Comparison of ENCODE assay signal across 11 mouse cellular contexts in genomic region chr15:5869289-5869688, GRCm38 (mm10).
DNase-seq lines count a peak whose midpoint lies in the region; ATAC-seq and TF ChIP-seq lines count a peak whose summit lies in the region.
"Had no signal": no experiment of that assay in that cellular context is flagged by ENCODE, and none has a peak within 500 bp of the region (broad histone marks: within the 10 kb centered on the region; RNA-seq: fewer than 3 reads in every experiment).

No protein-coding gene starts in this region.

- H3K27me3 ChIP-seq in heart, embryonic 13.5 days (replicated peaks): no peaks in the 10 kb centered on the region
- no peaks in the 10 kb centered on the region for H3K27me3 ChIP-seq in lung, embryonic 16.5 days (ENCODE audit: control insufficient read depth, insufficient read depth, low read depth, low read length)
- H3K27me3 ChIP-seq in embryonic facial prominence, embryonic 15.5 days: no peaks in the 10 kb centered on the region
- no peaks in the 10 kb centered on the region for H3K27me3 ChIP-seq in myocyte (ENCODE audit: control insufficient read depth, insufficient read depth, insufficient read length)

- H3K36me3 ChIP-seq in heart, embryonic 13.5 days: no peaks in the 10 kb centered on the region
- no peaks in the 10 kb centered on the region for H3K36me3 ChIP-seq in lung, embryonic 16.5 days (ENCODE audit: control insufficient read depth, insufficient read depth, low read length)
- H3K36me3 ChIP-seq in embryonic facial prominence, embryonic 15.5 days: no peaks in the 10 kb centered on the region
- H3K36me3 ChIP-seq in myocyte (ENCODE audit: control insufficient read depth, insufficient read depth): no peaks in the 10 kb centered on the region

- H3K27ac ChIP-seq in heart, embryonic 13.5 days (replicated peaks): no peak overlapping the region
- H3K27ac ChIP-seq in lung, embryonic 16.5 days (ENCODE audit: low read length): no peak overlapping the region
- H3K27ac ChIP-seq in embryonic facial prominence, embryonic 15.5 days (replicated peaks): no peak overlapping the region

- peak overlapping the region; percentile 62 for H3K4me2 ChIP-seq in heart, embryonic 13.5 days
- peak overlapping the region; percentile 18; the same call in 1 of the 2 replicates for H3K4me2 ChIP-seq in lung, embryonic 16.5 days (ENCODE audit: low read depth, low read length)
- H3K4me2 ChIP-seq in embryonic facial prominence, embryonic 15.5 days (replicated peaks): peak overlapping the region; percentile 27
- peak overlapping the region; percentile 58 for H3K4me2 ChIP-seq in myocyte (ENCODE audit: low read depth)

- no peak for ATAC-seq in heart, embryonic 13.5 days (ENCODE audit: extremely low read depth, insufficient number of reproducible peaks, low FRiP score, low TSS enrichment)
- ATAC-seq in lung, embryonic 16.5 days (ENCODE audit: low read depth): no peak
- peak; percentile 39; the same call in 1 of the 2 replicates for ATAC-seq in embryonic facial prominence, embryonic 15.5 days (ENCODE audit: insufficient number of reproducible peaks, low FRiP score, low TSS enrichment, low read depth)
- ATAC-seq: CD4-positive, CD25-positive, alpha-beta regulatory T cell, adult 4 months; liver, postnatal 0 days had no signal

- intact Hi-C loops in heart, postnatal 14 days (cut with DNase I): no loop called here

- peaks cover 13% of the 10 kb centered on the region; the same call in 1 of the 2 replicates for H3K4me1 ChIP-seq in heart, embryonic 13.5 days
- no peaks in the 10 kb centered on the region for H3K4me1 ChIP-seq in lung, embryonic 16.5 days (replicated peaks; ENCODE audit: control insufficient read depth, insufficient read depth, low read length)
- H3K4me1 ChIP-seq in lung, adult 2 months (ENCODE audit: control insufficient read depth, insufficient read depth, low read length): no peaks in the 10 kb centered on the region
- H3K4me1 ChIP-seq in embryonic facial prominence, embryonic 15.5 days: peaks cover 7% of the 10 kb centered on the region

- WGBS in heart, embryonic 13.5 days: 20% methylated on average over 12 of the region's 12 CpGs
- 33% methylated on average over 12 of the region's 12 CpGs for WGBS in lung, embryonic 16.5 days
- 41% methylated on average over 12 of the region's 12 CpGs for WGBS in lung, adult 2 months
- 24% methylated on average over 12 of the region's 12 CpGs for WGBS in embryonic facial prominence, embryonic 15.5 days

- peak overlapping the region; percentile 14 for H3K4me3 ChIP-seq in heart, embryonic 13.5 days
- H3K4me3 ChIP-seq in lung, embryonic 16.5 days (ENCODE audit: low read length): no peak overlapping the region
- no peak overlapping the region for H3K4me3 ChIP-seq in lung, adult 2 months (replicated peaks; ENCODE audit: extremely low read depth, low read depth, low read length)
- no peak overlapping the region for H3K4me3 ChIP-seq in embryonic facial prominence, embryonic 15.5 days (replicated peaks)
- no peak overlapping the region for H3K4me3 ChIP-seq in myocyte

- H3K79me2 ChIP-seq in myocyte (ENCODE audit: control insufficient read depth, insufficient read depth): no peaks in the 10 kb centered on the region

- H3K9me3 ChIP-seq in heart, embryonic 13.5 days: no peaks in the 10 kb centered on the region
- no peaks in the 10 kb centered on the region for H3K9me3 ChIP-seq in lung, embryonic 16.5 days (ENCODE audit: control insufficient read depth, low read length)
- H3K9me3 ChIP-seq in embryonic facial prominence, embryonic 15.5 days (replicated peaks): no peaks in the 10 kb centered on the region

- no peak for TF ChIP-seq POLR2A in lung, adult 2 months (IDR thresholded peaks at IDR 0.05; ENCODE audit: borderline replicate concordance, extremely low read depth, low read depth, low read length)
- no peak for TF ChIP-seq POLR2A in myocyte (IDR thresholded peaks at IDR 0.05; ENCODE audit: insufficient read length, low read depth)

- DNase-seq in heart, postnatal 14 days: no peak
- no peak for DNase-seq in lung, adult 2 months
- DNase-seq in thymus, postnatal 4 days: no peak
- DNase-seq in spleen, postnatal 36 days (ENCODE audit: low spot score in 2 of 2): no peak
- DNase-seq: liver, postnatal 0 days; right cerebral cortex, adult 18-20 months had no signal

- TF ChIP-seq CTCF in lung, adult 2 months (IDR thresholded peaks at IDR 0.05; ENCODE audit: insufficient read depth, low read length): no peak

- no peak overlapping the region for H3ac ChIP-seq in myocyte (ENCODE audit: control insufficient read depth, insufficient read length)

- no peak overlapping the region for H3K9ac ChIP-seq in heart, embryonic 13.5 days
- no peak overlapping the region for H3K9ac ChIP-seq in lung, embryonic 16.5 days (ENCODE audit: low read length)
- H3K9ac ChIP-seq in embryonic facial prominence, embryonic 15.5 days: no peak overlapping the region
- H3K9ac ChIP-seq: liver, postnatal 0 days had no signal

TF ChIP-seq in myocyte, 11 proteins besides CTCF, POLR2A, EP300 and RAD21:
- no peak for TF ChIP-seq TCF3 (IDR thresholded peaks at IDR 0.05; ENCODE audit: insufficient read length, low read depth)
- TF ChIP-seq MYOG (IDR thresholded peaks at IDR 0.05; ENCODE audit: control insufficient read depth in 1 of 3, insufficient read depth in 1 of 3, insufficient read length in 2 of 3, low read depth in 2 of 3): no peak
- TF ChIP-seq CEBPB (IDR thresholded peaks at IDR 0.05; ENCODE audit: insufficient read depth, poor library complexity, severe bottlenecking): no peak
- no peak for TF ChIP-seq SRF (IDR thresholded peaks at IDR 0.05; ENCODE audit: control insufficient read depth, insufficient read length, low read depth)
- no peak for TF ChIP-seq MAX (IDR thresholded peaks at IDR 0.05; ENCODE audit: low read depth)
- TF ChIP-seq E2F4 (IDR thresholded peaks at IDR 0.05; ENCODE audit: insufficient read depth): no peak
- no peak for TF ChIP-seq TCF12 (IDR thresholded peaks at IDR 0.05; ENCODE audit: insufficient read depth, poor library complexity, severe bottlenecking)
- no peak for TF ChIP-seq POLR2AphosphoS2 (IDR thresholded peaks at IDR 0.05; ENCODE audit: insufficient read length, low read depth)
- TF ChIP-seq REST (IDR thresholded peaks at IDR 0.05; ENCODE audit: insufficient read depth, insufficient read length): no peak
- no peak for TF ChIP-seq USF1 (IDR thresholded peaks at IDR 0.05; ENCODE audit: low read depth)
- no peak for TF ChIP-seq MYOD1 (IDR thresholded peaks at IDR 0.05; ENCODE audit: control insufficient read depth in 1 of 3, insufficient read length in 2 of 3, low read depth in 2 of 3)
